ENCODE assay signal across 8 mouse cellular contexts in genomic region chr1:34459284-34460060, GRCm38 (mm10). TPM values are rescaled to one million over a fixed set of nuclear protein-coding genes. Genes with fewer than 3 reads are reported as not detected.
DNase-seq lines count a peak whose midpoint lies in the region; ATAC-seq lines count a peak whose summit lies in the region.

Gene Ptpn18, plus strand, starts transcription at chr1:34459762.

- no peak within 1 kb of the TSS for H3K27ac ChIP-seq in hindbrain, embryonic 13.5 days

- peaks cover 57% of the 10 kb centered on the region for H3K27me3 ChIP-seq in hindbrain, embryonic 13.5 days

- peak; percentile 94 for DNase-seq in Muller cell, postnatal 12 days (ENCODE audit: inconsistent ontology term)
- peak; percentile 96 to 97 for DNase-seq in cerebellum, postnatal 10 days
- DNase-seq in frontal cortex, postnatal 14 days (ENCODE audit: low spot score in 2 of 2): peak; percentile 72 to 82
- peak; percentile 85 to 93 for DNase-seq in layer of hippocampus, postnatal 25 days (ENCODE audit: extremely low spot score in 1 of 2, low spot score in 1 of 2)
- peak; percentile 94 for DNase-seq in lung, postnatal 25 days (ENCODE audit: low spot score)
- peak; percentile 97 for DNase-seq in retina, embryonic 14.5 days (ENCODE audit: low spot score)
- DNase-seq in thymus, postnatal 4 days: peak; percentile 94

- H3K9ac ChIP-seq in hindbrain, embryonic 13.5 days: peak within 1 kb of the TSS; percentile 69

- ATAC-seq in hindbrain, embryonic 13.5 days (ENCODE audit: low FRiP score): peak; percentile 94

- H3K4me3 ChIP-seq in hindbrain, embryonic 13.5 days: peak within 1 kb of the TSS; percentile 51

- under 1% methylated on average over 48 of the region's 48 CpGs for WGBS in hindbrain, embryonic 13.5 days

- peak within 1 kb of the TSS; percentile 92 for H3K4me2 ChIP-seq in hindbrain, embryonic 13.5 days

- H3K36me3 ChIP-seq in hindbrain, embryonic 13.5 days: no peaks in the 10 kb centered on the region

- no peaks in the 10 kb centered on the region for H3K9me3 ChIP-seq in hindbrain, embryonic 13.5 days

- peaks cover 11% of the 10 kb centered on the region for H3K4me1 ChIP-seq in hindbrain, embryonic 13.5 days (replicated peaks)

RNA-seq across cellular contexts. Expression of gene Ptpn18, which starts in this region (rescaled TPM):
- 7.4 and 8.2 TPM in 2 replicates for polyA plus RNA-seq in hindbrain, embryonic 13.5 days (2015; fragmentation: Nextera tagmentation; extraction: Ambion mirVana)
- total RNA-seq in layer of hippocampus, postnatal 25 days (2021): 1 to 10 TPM; 4.3 to 5.6 TPM
